Mouse (Mus musculus) thymus, adult 18-20 months (tissue): ENCODE measurements around the gene Got2.

Experiments used
- DNase-seq, 2 experiments: peaks; one replicate each; pipeline ENCODE4 v3.0.0; 2022; ENCODE audit warnings: mixed read lengths in 2 of 2

Got2 gene

DNA sequence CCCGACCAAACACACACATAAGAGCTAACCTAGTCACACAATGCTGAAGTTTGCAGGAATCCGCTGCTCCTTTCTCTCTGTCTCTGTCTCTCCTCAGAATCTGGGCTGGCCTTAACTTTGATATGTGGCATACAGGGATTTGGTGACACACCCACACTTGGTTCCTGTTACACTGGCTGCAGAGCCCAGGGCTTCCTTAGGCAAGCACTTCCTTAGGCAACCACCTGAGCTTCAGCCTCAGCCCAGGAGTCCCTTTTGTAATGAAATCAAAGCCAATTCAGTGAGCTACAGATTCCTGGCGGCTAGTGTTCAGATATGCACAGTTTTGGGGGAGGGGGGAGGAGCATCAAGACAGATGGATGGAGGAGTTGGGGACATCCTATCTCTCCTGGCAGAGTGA is 70.8 kb downstream of the Got2 start:
- DNase-seq, result no peak

DNA sequence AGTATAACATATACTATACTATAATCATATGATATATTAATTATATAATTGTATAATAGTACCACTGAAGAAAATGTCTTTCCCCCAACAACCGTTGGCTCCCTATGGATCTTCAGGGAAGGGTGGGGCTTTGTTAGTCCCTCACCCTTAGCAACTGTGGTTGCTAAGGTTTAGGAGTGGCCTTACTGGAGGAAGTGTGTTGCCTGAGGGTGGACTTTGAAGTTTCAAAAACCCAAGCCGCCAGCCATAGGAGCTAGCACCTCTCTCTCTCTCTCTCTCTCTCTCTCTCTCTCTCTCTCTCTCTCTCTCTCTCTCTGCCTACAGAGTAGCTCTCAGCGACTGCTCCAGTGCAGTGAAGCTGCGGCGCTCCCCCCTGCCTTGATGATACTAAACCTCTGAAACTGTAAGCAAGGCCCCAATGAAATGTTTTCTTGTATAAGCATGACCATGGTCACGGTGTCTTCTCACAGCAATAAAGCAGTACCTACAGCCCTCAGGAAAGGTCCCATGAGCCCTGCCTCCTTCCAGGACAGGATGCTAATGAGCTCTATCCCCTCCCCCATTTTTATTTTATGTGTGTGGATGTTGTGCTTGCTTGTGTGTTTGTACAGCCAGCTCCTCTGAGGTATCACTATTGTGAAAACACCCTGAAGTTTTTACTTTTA is 72.2 kb downstream of the Got2 start:
- DNase-seq, result no peak
